Mouse (Mus musculus) 3T3-L1 (cell line): ENCODE results near the gene Slc26a6.
A peak's percentile ranks its signal among the peaks of the same experiment; 100 is the strongest.

Experiments used
- DNase-seq: peaks from one replicate; pipeline ENCODE4 v3.0.0-alpha.2; 2015; ENCODE audit warnings: low read depth, low spot score

Gene Slc26a6

GRCm38 (mm10) chr9:108852976-108853375 is at the start of gene Slc26a6:
TSS of gene Slc26a6 (plus strand) at chr9:108853283.
- peak; percentile 4 for DNase-seq

GRCm38 (mm10) chr9:108805768-108806167 is 47.3 kb upstream of the Slc26a6 start:
- DNase-seq, result no peak

GRCm38 (mm10) chr9:108806379-108806778 is 46.7 kb upstream of the Slc26a6 start:
- no peak for DNase-seq

GRCm38 (mm10) chr9:108806831-108807230 is 46.3 kb upstream of the Slc26a6 start:
- DNase-seq, result no peak

DNA sequence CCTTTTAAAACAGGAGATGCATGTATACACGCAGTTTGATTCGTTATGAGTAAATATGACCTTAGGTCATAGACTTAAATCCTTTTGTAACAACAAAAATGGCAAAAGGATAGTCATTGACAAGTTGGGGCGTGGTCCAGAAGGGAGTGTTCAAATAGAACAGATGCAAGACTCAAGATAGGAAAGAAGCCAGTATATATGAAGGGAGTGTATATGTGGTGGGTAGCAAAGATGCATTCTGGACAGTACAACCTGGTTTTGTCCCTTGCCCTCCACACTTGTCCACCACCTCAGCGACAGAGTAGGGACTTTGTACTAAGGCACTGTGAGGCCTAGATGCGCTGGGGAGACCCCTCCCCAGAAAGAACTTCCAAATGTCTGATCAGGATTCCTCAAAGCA is 45.4 kb upstream of the Slc26a6 start:
- DNase-seq, result no peak

- peak; percentile 88 for DNase-seq
These were observed 44.9 kb upstream of the Slc26a6 start, which contains the start of gene Nckipsd for GRCm38 (mm10) chr9:108808163-108808665. TSS of gene Nckipsd (plus strand) at chr9:108808368.

DNA sequence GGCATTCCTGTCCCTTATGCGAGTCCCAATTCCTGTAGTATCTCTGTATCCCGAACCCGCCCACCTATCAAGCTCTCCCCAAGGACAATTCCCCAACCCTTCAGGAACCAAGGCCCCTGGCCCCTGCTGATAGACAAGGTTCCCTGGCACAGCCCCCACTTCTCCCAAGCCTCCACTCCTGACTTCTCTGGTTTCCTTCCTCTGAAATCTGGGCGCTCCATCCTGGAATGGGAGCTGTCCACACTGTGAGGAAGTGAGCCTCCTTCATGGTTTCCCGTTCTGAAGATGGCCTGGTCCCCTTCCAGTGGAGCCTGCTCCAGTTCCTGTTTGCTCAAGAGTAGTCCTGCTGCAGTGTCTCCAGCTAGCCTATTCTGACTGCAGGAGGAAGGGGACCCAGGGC is 43.9 kb upstream of the Slc26a6 start:
- no peak for DNase-seq

- no peak for DNase-seq
These were observed 43.4 kb upstream of the Slc26a6 start for GRCm38 (mm10) chr9:108809723-108810122.

- no peak for DNase-seq
These were observed 42.6 kb upstream of the Slc26a6 start for GRCm38 (mm10) chr9:108810516-108810915.

- no peak for DNase-seq
These were observed 37.5 kb upstream of the Slc26a6 start for GRCm38 (mm10) chr9:108815557-108815956.

- DNase-seq, result peak; percentile 71
These were observed 33.6 kb upstream of the Slc26a6 start for GRCm38 (mm10) chr9:108819495-108819894.

DNA sequence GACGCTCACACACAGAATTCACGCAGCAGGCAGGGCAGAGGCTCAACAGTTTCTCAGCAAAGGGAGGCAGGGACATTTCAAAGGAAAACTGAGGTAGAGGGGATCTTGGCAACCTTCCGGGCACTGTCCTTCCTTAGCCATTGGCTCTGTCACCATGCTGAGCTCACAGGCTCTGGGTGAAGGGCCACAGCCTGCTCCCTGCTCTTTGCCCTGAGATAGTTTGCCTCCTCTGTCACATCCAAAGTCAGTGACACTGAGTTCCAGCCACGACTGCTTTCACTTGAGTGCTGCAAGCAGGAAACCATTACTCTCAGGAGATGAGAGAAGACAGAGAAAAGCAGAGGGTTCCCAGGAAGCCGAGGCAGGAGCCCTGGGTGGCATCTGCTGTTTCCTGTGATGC is 33.0 kb upstream of the Slc26a6 start:
- DNase-seq, result no peak

DNA sequence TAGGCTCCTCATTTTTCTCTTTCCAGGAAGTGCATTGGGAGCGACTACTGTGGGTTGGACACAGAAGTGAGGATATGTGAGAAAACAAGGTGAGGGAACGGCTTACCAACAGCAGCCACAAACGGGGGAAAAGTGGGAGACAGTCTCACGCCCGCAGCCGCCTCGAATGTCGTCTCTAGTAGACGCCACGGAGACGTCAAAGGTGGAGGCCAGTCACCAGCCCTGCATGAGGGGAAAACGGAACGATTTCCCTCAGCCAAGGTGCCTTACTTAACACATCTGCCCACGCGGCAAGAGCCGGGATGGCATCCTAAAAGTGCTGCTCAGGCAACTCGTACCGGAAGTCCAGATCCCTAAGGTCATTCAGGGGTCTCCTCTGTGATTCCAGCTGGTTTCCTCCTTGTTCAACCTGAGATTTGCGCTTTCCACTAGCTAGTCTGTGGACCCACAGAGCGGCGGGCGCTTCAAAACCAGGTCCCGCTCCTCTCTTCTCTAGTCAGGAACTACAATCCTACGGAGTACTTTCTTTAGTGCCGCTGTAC is 28.9 kb upstream of the Slc26a6 start:
- DNase-seq, result no peak

DNA sequence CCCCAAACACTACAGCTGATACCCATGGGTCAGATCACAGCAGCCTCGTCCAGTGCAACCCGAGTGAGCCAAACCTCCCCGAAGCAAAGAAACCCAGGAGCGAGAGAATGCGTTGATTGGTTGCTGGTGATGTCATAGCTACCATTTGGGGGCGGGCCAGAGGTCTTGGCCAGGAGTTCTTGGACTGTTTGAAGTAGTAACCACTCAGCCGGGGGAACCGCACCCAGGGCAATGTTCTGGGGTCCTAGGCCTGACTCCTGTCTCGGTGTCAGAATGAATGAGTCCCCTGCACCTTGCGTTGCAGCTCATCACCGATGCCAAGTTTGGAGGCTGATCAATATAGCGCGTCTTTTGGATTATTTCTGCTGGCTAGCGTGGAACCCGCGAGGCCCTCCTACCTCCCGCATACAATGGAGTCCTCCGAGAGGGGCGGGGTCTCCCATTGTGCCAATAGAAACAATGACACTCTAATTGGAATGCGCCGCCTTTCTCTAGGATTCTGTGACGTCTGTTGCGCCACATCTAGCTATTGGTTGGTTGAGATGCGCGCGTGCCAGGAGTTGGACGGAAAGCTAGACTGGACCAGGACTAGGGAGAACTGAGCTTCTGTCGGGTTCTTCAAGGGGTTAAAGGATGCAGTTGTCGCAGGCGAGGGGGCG is 28.2 kb upstream of the Slc26a6 start:
- DNase-seq, result no peak

GRCm38 (mm10) chr9:108825820-108826699 is 27.0 kb upstream of the Slc26a6 start, which contains the start of gene Celsr3:
TSS of gene Celsr3 (plus strand) at chr9:108826320.
- DNase-seq, result no peak

DNA sequence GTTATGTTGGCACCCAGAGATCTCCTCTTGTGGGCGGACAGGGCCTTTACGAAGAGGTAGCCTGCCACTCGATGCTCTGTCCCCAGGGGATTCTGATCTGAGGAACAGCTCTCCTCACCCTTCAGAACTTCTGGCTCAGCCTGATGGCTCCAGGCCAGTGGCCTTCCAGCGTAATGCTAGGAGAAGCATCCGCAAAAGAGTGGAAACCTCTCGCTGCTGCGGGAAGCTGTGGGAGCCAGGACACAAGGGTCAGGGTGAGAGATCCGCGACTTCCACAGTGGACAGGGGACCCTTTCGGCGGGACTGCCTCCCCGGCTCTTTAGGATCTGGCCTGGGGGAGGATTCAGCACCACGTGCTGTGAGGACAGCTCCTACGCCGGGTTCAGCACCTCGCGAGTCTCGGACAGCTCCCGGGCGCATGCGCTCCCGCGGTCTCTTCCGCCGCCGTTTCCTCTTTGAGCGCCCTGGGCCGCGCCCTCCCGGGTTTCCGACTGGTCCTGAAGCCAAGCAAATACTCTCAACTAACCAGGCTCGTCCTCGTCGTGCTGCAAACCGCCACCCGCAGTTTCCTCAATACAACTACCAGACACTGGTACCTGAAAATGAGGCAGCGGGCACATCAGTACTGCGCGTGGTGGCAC is 26.3 kb upstream of the Slc26a6 start:
- peak; percentile 36 for DNase-seq

- no peak for DNase-seq
These were observed 25.6 kb upstream of the Slc26a6 start for GRCm38 (mm10) chr9:108827454-108827853.

DNA sequence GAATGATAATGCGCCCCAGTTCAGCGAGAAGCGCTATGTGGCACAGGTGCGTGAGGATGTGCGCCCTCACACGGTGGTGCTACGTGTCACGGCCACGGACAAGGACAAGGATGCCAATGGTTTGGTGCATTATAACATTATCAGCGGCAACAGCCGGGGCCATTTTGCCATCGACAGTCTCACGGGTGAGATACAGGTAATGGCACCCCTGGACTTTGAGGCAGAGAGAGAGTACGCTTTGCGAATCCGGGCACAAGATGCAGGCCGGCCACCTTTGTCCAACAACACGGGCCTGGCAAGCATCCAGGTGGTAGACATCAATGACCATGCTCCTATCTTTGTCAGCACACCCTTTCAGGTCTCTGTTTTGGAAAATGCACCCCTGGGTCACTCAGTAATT is 25.2 kb upstream of the Slc26a6 start:
- DNase-seq, result no peak

- no peak for DNase-seq
These were observed 21.4 kb upstream of the Slc26a6 start for GRCm38 (mm10) chr9:108831637-108832036.

DNA sequence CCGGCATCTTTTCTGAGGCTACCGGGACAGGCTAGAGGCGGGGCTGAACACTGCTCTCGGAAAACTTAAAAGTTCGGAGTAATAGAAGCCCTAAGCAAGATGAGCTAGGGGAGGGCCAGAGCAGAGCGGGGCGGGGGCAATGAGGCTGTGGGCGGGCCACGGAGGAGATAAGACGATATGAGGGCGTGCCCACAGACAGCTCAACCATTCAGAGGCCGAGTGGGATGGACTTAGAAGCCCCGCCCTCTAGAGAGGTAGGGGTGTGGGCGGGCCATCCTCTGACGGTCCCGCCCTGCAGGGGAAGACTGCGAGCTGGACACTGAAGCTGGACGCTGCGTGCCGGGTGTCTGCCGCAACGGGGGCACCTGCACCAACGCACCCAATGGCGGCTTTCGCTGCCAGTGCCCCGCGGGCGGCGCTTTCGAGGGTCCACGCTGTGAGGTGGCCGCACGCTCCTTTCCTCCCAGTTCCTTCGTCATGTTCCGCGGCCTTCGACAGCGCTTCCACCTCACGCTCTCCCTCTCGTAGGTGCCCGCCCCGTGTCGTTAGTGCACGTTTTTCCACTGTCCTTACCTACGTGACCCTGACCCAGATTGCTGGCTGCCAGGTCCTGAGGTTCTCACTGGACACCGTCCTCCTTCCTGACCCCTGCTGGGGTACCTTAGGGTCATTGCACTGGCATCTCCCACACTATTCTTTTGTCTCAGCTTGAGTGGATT is 20.5 kb upstream of the Slc26a6 start:
- peak; percentile 66 for DNase-seq

GRCm38 (mm10) chr9:108842989-108843388 is 10.1 kb upstream of the Slc26a6 start:
- no peak for DNase-seq
